Mouse (Mus musculus): ENCODE results near the gene Ado. TPM values are rescaled to one million over a fixed set of nuclear protein-coding genes. Genes with fewer than 3 reads are reported as not detected.
A peak's percentile ranks its signal among the peaks of the same experiment; 100 is the strongest.

The Ado gene
- total RNA-seq, 2 experiments from 2014 or later: 12.7 to 16.3 TPM

GRCm38 (mm10) chr10:67537151-67537994, 11.4 kb downstream of the Ado start:
- peak; percentile 75 for ATAC-seq (ENCODE audit: poor library complexity, severe bottlenecking)

GRCm38 (mm10) chr10:67536621-67537141, 12.1 kb downstream of the Ado start:
- ATAC-seq (ENCODE audit: poor library complexity, severe bottlenecking): peak; percentile 14

GRCm38 (mm10) chr10:67535972-67536371, 12.8 kb downstream of the Ado start:
- ATAC-seq (ENCODE audit: poor library complexity, severe bottlenecking): peak; percentile 67

GRCm38 (mm10) chr10:67535256-67535655, 13.5 kb downstream of the Ado start, which contains the start of gene Egr2:
Egr2 (plus strand) TSS chr10:67535475.
- ATAC-seq (ENCODE audit: poor library complexity, severe bottlenecking): no peak

GRCm38 (mm10) chr10:67529769-67530168, 19.0 kb downstream of the Ado start:
- no peak for ATAC-seq (ENCODE audit: poor library complexity, severe bottlenecking)

GRCm38 (mm10) chr10:67526435-67526834, 22.3 kb downstream of the Ado start:
- no peak for ATAC-seq (ENCODE audit: poor library complexity, severe bottlenecking)

GRCm38 (mm10) chr10:67524694-67525093, 24.1 kb downstream of the Ado start:
- no peak for ATAC-seq (ENCODE audit: poor library complexity, severe bottlenecking)

GRCm38 (mm10) chr10:67524130-67524529, 24.6 kb downstream of the Ado start:
- no peak for ATAC-seq (ENCODE audit: poor library complexity, severe bottlenecking)

GRCm38 (mm10) chr10:67518733-67519132, 30.0 kb downstream of the Ado start:
- peak; percentile 91 for ATAC-seq (ENCODE audit: poor library complexity, severe bottlenecking)

GRCm38 (mm10) chr10:67512871-67513270, 35.9 kb downstream of the Ado start:
- no peak for ATAC-seq (ENCODE audit: poor library complexity, severe bottlenecking)

- no peak for ATAC-seq (ENCODE audit: poor library complexity, severe bottlenecking)
Measured at GRCm38 (mm10) chr10:67512211-67512610, 36.5 kb downstream of the Ado start.

GRCm38 (mm10) chr10:67505248-67505647, 43.5 kb downstream of the Ado start:
- ATAC-seq (ENCODE audit: poor library complexity, severe bottlenecking): no peak

GRCm38 (mm10) chr10:67504046-67504445, 44.7 kb downstream of the Ado start:
- ATAC-seq (ENCODE audit: poor library complexity, severe bottlenecking): peak; percentile 44

- peak; percentile 84 for ATAC-seq (ENCODE audit: poor library complexity, severe bottlenecking)
Measured at GRCm38 (mm10) chr10:67503320-67503995, 45.3 kb downstream of the Ado start.

- no peak for ATAC-seq (ENCODE audit: poor library complexity, severe bottlenecking)
Measured at GRCm38 (mm10) chr10:67497951-67498350, 50.8 kb downstream of the Ado start.

GRCm38 (mm10) chr10:67497144-67497892, 51.4 kb downstream of the Ado start:
- ATAC-seq (ENCODE audit: poor library complexity, severe bottlenecking): no peak

Other genes starting within 250 kb of the Ado start
- gene Egr2, start 13.5 kb downstream of the Ado start, total RNA-seq (2015): 1.0 and 1.2 TPM in 2 replicates
- 1.4 and 13.3 TPM in 2 replicates for gene Egr2, start 13.5 kb downstream of the Ado start, total RNA-seq (2017)